27 mouse cellular contexts compared by ENCODE assay signal in the genomic region with DNA sequence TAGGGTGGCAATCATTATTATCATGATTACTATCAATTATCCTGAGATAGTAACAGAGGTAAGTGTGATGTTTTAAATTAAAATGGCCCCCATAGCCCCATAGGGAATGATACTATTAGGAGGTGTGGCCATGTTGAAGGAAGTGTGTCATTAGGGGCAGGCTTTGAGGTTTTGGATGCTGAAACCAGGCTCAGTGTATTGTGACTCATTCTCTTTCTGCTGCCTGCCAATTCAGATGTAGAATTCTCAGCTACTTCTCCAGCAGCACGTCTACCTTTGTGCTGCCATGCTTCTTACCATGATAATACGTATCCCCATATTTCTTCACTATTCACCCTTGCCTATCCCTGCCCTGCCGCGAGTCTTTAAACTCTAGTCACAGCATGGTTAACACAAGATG.
DNase-seq lines count a peak whose midpoint lies in the region; ATAC-seq and TF ChIP-seq lines count a peak whose summit lies in the region.
"Had no signal": no experiment of that assay in that cellular context is flagged by ENCODE, and none has a peak within 500 bp of the region (broad histone marks: within the 10 kb centered on the region; RNA-seq: fewer than 3 reads in every experiment).

No protein-coding gene starts in this region.

- no peak overlapping the region for H3K4me2 ChIP-seq in hindbrain, embryonic 12.5 days (replicated peaks)
- H3K4me2 ChIP-seq: forebrain, embryonic 15.5 days; limb, embryonic 13.5 days; liver, embryonic 13.5 days; neural tube, embryonic 13.5 days had no signal

- no peaks in the 10 kb centered on the region for H3K36me3 ChIP-seq in heart, embryonic 10.5 days
- no peaks in the 10 kb centered on the region for H3K36me3 ChIP-seq in hindbrain, embryonic 12.5 days
- H3K36me3 ChIP-seq: forebrain, embryonic 15.5 days; hindbrain, embryonic 10.5 days; limb, embryonic 13.5 days; liver, embryonic 13.5 days; lung, embryonic 15.5 days; midbrain, embryonic 10.5 days; neural tube, embryonic 13.5 days had no signal

- DNase-seq in heart, embryonic 10.5 days (ENCODE audit: low spot score) = peak; percentile 14
- DNase-seq in heart, postnatal 36 days = no peak
- DNase-seq in 3T3-L1 (ENCODE audit: low read depth, low spot score) = peak; percentile 89
- DNase-seq in NIH3T3 (ENCODE audit: low read depth) = peak; percentile 79
- DNase-seq in left cerebral cortex, postnatal 36 days (ENCODE audit: low spot score in 2 of 2) = no peak
- no peak for DNase-seq in cerebellum, adult 2 months
- DNase-seq: adrenal gland, adult 8-10 months; cerebellum, adult 8-10 months; cerebellum, postnatal 36 days; gastrocnemius, postnatal 36 days; kidney, adult 9 months; kidney, postnatal 25 days; layer of hippocampus, postnatal 36 days; liver, embryonic 13.5 days; lung, postnatal 4 days had no signal

- H3K9ac ChIP-seq in hindbrain, embryonic 12.5 days = no peak overlapping the region
- H3K9ac ChIP-seq: forebrain, embryonic 15.5 days; limb, embryonic 13.5 days; liver, embryonic 13.5 days; lung, embryonic 15.5 days; neural tube, embryonic 13.5 days had no signal

- intact Hi-C loops in heart, postnatal 36 days (cut with DNase I) = loop anchor here (5.0 kb wide), 2 partner anchors 45 to 275 kb away; no protein-coding TSS in a partner anchor
- intact Hi-C loops in left cerebral cortex, postnatal 36 days (cut with DNase I) = loop anchor here (10.0 kb wide), 1 partner anchor 272 kb away; no protein-coding TSS in a partner anchor

- H3K9me3 ChIP-seq in heart, embryonic 10.5 days = no peaks in the 10 kb centered on the region
- no peaks in the 10 kb centered on the region for H3K9me3 ChIP-seq in hindbrain, embryonic 12.5 days (replicated peaks)
- H3K9me3 ChIP-seq: forebrain, embryonic 15.5 days; hindbrain, embryonic 10.5 days; limb, embryonic 13.5 days; liver, embryonic 13.5 days; lung, embryonic 15.5 days; midbrain, embryonic 10.5 days; neural tube, embryonic 13.5 days had no signal

- no peak for TF ChIP-seq POLR2A in cerebellum, adult 2 months (IDR thresholded peaks at IDR 0.05; ENCODE audit: borderline replicate concordance, insufficient read depth, low read length)

- peaks cover 12% of the 10 kb centered on the region; the same call in 1 of the 2 replicates for H3K4me1 ChIP-seq in heart, embryonic 10.5 days
- peaks cover 18% of the 10 kb centered on the region for H3K4me1 ChIP-seq in hindbrain, embryonic 12.5 days
- no peaks in the 10 kb centered on the region for H3K4me1 ChIP-seq in cerebellum, adult 2 months (ENCODE audit: control insufficient read depth, insufficient read depth, low read length)

- no peak overlapping the region for H3K27ac ChIP-seq in heart, embryonic 10.5 days
- no peak overlapping the region for H3K27ac ChIP-seq in hindbrain, embryonic 12.5 days
- H3K27ac ChIP-seq in cerebellum, adult 2 months (ENCODE audit: insufficient read depth, low read length) = no peak overlapping the region
- H3K27ac ChIP-seq: forebrain, embryonic 15.5 days; hindbrain, embryonic 10.5 days; hindbrain, postnatal 0 days; layer of hippocampus, adult 2 months; limb, embryonic 13.5 days; liver, embryonic 13.5 days; lung, embryonic 15.5 days; midbrain, embryonic 10.5 days; neural tube, embryonic 13.5 days had no signal

- no peak for TF ChIP-seq CTCF in cerebellum, adult 2 months (IDR thresholded peaks at IDR 0.05; ENCODE audit: borderline replicate concordance, insufficient read depth, low read depth, low read length)

- H3K4me3 ChIP-seq in heart, embryonic 10.5 days = no peak overlapping the region
- no peak overlapping the region for H3K4me3 ChIP-seq in hindbrain, embryonic 12.5 days
- H3K4me3 ChIP-seq in cerebellum, adult 2 months (replicated peaks; ENCODE audit: insufficient read depth, low read depth, low read length) = no peak overlapping the region
- H3K4me3 ChIP-seq: forebrain, embryonic 15.5 days; hindbrain, embryonic 10.5 days; layer of hippocampus, adult 2 months; limb, embryonic 13.5 days; liver, embryonic 13.5 days; lung, embryonic 15.5 days; midbrain, embryonic 10.5 days; myocyte; neural tube, embryonic 13.5 days had no signal

- peak; percentile 31 for ATAC-seq in granulocyte monocyte progenitor cell, adult 5-6 weeks (replicated peaks; ENCODE audit: poor library complexity, severe bottlenecking)
- ATAC-seq in hindbrain, embryonic 12.5 days (ENCODE audit: low FRiP score) = no peak
- ATAC-seq: forebrain, embryonic 15.5 days; hindbrain, postnatal 0 days; midbrain, embryonic 16.5 days had no signal

- no peaks in the 10 kb centered on the region; the same call in 1 of the 2 replicates for H3K27me3 ChIP-seq in heart, embryonic 10.5 days (ENCODE audit: insufficient read depth, poor library complexity, severe bottlenecking)
- no peaks in the 10 kb centered on the region for H3K27me3 ChIP-seq in hindbrain, embryonic 12.5 days
- H3K27me3 ChIP-seq in cerebellum, adult 2 months (ENCODE audit: control insufficient read depth, insufficient read depth, low read length) = no peaks in the 10 kb centered on the region
- H3K27me3 ChIP-seq: forebrain, embryonic 15.5 days; lung, embryonic 15.5 days; neural tube, embryonic 13.5 days had no signal

- 87% methylated on average over 4 of the region's 4 CpGs for WGBS in heart, embryonic 10.5 days
- 95% methylated on average over 4 of the region's 4 CpGs for WGBS in hindbrain, embryonic 12.5 days
- WGBS in cerebellum, adult 2 months = 91% methylated on average over 4 of the region's 4 CpGs

Comparison
In these comparisons a context has a peak if more than half of its experiments do, and no peak if none do; other contexts are left out.
1. DNase-seq: peak in heart, embryonic 10.5 days (single experiment), 3T3-L1 (single experiment) and NIH3T3 (single experiment); none in heart, postnatal 36 days (0 of 2), left cerebral cortex, postnatal 36 days (0 of 2) and cerebellum, adult 2 months (0 of 2).